Mouse (Mus musculus) Patski (cell line): Measurements from ENCODE around the gene Cdkl2. TPM values are rescaled to one million over a fixed set of nuclear protein-coding genes. Genes with fewer than 3 reads are reported as not detected.

Source experiments
- ATAC-seq: fragments of 100-300 bp; one replicate; pipeline ENCODE4 v1.8.0; 2021
- CTCF ChIA-PET: fragments of 350-600 bp; sonication (Branson Sonifier 250); formaldehyde crosslinking; loops from one replicate; lab custom pipeline; 2022; ENCODE audit warnings: inconsistent platforms; lab: Charles Lee
- POLR2A ChIA-PET: fragments of 350-600 bp; sonication (Branson Sonifier 250); formaldehyde crosslinking; loops from one replicate; lab custom pipeline; 2022; ENCODE audit warnings: antibody characterized with exemption, inconsistent platforms; lab: Charles Lee
- DNase-seq: peaks from one replicate; pipeline ENCODE4 v3.0.0-alpha.2; 2011; ENCODE audit warnings: low read depth, low spot score
- H3K27me3 ChIP-seq: fragments of 371-371 bp; one replicate; pipeline ENCODE4 v1.5.1; 2021
- CTCF ChIP-seq: fragments of 100-300 bp; IDR thresholded peaks from one replicate; pipeline ENCODE4 v1.5.1; 2021
- in situ Hi-C: fragments of 300-500 bp; cut with MboI; formaldehyde crosslinking; loops from 3 replicates; pipeline ENCODE4 v1.11.1; 2018; ENCODE audit warnings: low pct_unique_long_range_greater_than_20kb, mixed read lengths
- polyA plus RNA-seq: library from polyadenylated mRNA; unstranded; gene quantifications from one replicate; pipeline ENCODE4 v1.2.3, GENCODE M21; 2021

Gene Cdkl2
- polyA plus RNA-seq, 1 experiment from 2014 or later: 13.7 TPM

GRCm38 (mm10) chr5:91959986-91960385, 83.7 kb downstream of the Cdkl2 start:
- no peak for TF ChIP-seq CTCF
- in situ Hi-C loops: loop anchor here (5.0 kb wide), 1 partner anchor 443 kb away; the partner anchor contains the start of gene Parm1
- DNase-seq: no peak
- POLR2A ChIA-PET: no interaction called here
- CTCF ChIA-PET: interaction anchor here (1.0 to 1.8 kb wide), 6 partner anchors 10 to 440 kb away, joined by 3 to 5 read pairs (median 3); no protein-coding TSS in a partner anchor
- no peak for ATAC-seq
- no peaks in the 10 kb centered on the region for H3K27me3 ChIP-seq

GRCm38 (mm10) chr5:91959096-91959495, 84.6 kb downstream of the Cdkl2 start:
- ATAC-seq (no peak), DNase-seq (no peak)
- H3K27me3 ChIP-seq: no peaks in the 10 kb centered on the region
- no peak for TF ChIP-seq CTCF
- POLR2A ChIA-PET: no interaction called here
- CTCF ChIA-PET: no interaction called here
- in situ Hi-C loops: loop anchor here (5.0 kb wide), 1 partner anchor 442 kb away; the partner anchor contains the start of gene Parm1

GRCm38 (mm10) chr5:91956991-91957760, 86.5 kb downstream of the Cdkl2 start:
- POLR2A ChIA-PET: no interaction called here
- in situ Hi-C loops: loop anchor here (5.0 kb wide), 1 partner anchor 440 kb away; the partner anchor contains the start of gene Parm1
- DNase-seq: no peak
- CTCF ChIA-PET: no interaction called here
- no peak for TF ChIP-seq CTCF
- no peak for ATAC-seq
- no peaks in the 10 kb centered on the region for H3K27me3 ChIP-seq

Other genes with a start within 250 kb of the Cdkl2 start
- gene Rchy1, start 80.8 kb downstream of the Cdkl2 start, polyA plus RNA-seq: 66.1 TPM
- 1.5 TPM for gene Odaph, start 56.4 kb downstream of the Cdkl2 start, polyA plus RNA-seq
- 125 TPM for gene G3bp2, start 39.8 kb upstream of the Cdkl2 start, polyA plus RNA-seq
- 96.2 TPM for gene Uso1, start 94.1 kb upstream of the Cdkl2 start, polyA plus RNA-seq
- gene U90926, start 171.5 kb upstream of the Cdkl2 start, polyA plus RNA-seq: 0.33 TPM
- 0.13 TPM for gene Ppef2, start 212.4 kb upstream of the Cdkl2 start, polyA plus RNA-seq
- 33.5 TPM for gene Naaa, start 234.3 kb upstream of the Cdkl2 start, polyA plus RNA-seq